Mouse (Mus musculus) lung, postnatal 10 days (tissue): ENCODE measurements around the gene Mcl1.
A peak's percentile ranks its signal among the peaks of the same experiment; 100 is the strongest.
"Not testable (repeated sequence)": the region's sequence is repeated elsewhere in the genome, so short reads cannot be mapped to it uniquely, and the experiment has no call there.

ENCODE experiments used
- DNase-seq: peaks from one replicate; pipeline ENCODE4 v3.0.0; 2021

Mcl1 gene

GRCm38 (mm10) chr3:95687524-95688421 lies 29.2 kb downstream of the Mcl1 start, which contains the start of gene Adamtsl4:
TSS of gene Adamtsl4 (minus strand) at chr3:95687917.
- DNase-seq, result peak; percentile 86

- peak; percentile 60 for DNase-seq
Measured at GRCm38 (mm10) chr3:95689171-95689915, 30.8 kb downstream of the Mcl1 start.

GRCm38 (mm10) chr3:95689940-95690339 lies 31.4 kb downstream of the Mcl1 start:
- no peak for DNase-seq

DNA sequence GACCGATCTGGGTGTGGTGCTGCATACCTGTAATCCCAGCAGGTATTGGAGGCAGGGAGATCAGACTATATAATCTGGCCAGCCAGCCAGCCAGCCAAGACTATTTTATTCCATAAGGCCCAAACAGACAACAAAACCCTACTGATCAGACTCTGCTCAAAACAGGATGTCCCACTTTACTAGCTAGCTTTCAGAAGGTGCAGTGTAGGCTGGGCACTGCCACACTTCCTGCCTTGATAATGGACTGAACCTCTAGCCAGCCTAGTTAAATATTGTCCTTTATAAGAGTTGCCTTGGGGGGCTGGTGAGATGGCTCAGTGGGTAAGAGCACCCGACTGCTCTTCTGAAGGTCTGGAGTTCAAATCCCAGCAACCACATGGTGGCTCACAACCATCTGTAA lies 32.0 kb downstream of the Mcl1 start:
- DNase-seq, result not testable (repeated sequence)

DNA sequence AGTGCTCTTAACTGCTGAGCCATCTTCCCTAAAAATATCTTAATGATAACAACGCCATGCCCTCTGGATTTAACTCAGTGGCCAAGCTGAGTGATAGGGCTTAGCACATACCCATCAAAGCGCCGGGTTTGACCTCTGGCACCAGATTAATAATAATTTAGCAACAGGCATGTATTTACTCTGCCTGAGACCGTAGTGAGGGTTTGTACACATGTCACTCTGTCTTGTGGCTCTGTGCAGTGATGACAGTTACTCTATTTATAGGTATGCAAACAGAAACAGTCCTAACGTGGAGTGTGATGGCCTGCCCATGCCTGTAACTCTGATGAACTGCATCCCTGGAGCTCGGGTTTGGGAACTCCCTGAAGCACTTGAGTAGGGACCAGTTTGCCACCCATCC lies 34.1 kb downstream of the Mcl1 start:
- DNase-seq, result no peak

DNA sequence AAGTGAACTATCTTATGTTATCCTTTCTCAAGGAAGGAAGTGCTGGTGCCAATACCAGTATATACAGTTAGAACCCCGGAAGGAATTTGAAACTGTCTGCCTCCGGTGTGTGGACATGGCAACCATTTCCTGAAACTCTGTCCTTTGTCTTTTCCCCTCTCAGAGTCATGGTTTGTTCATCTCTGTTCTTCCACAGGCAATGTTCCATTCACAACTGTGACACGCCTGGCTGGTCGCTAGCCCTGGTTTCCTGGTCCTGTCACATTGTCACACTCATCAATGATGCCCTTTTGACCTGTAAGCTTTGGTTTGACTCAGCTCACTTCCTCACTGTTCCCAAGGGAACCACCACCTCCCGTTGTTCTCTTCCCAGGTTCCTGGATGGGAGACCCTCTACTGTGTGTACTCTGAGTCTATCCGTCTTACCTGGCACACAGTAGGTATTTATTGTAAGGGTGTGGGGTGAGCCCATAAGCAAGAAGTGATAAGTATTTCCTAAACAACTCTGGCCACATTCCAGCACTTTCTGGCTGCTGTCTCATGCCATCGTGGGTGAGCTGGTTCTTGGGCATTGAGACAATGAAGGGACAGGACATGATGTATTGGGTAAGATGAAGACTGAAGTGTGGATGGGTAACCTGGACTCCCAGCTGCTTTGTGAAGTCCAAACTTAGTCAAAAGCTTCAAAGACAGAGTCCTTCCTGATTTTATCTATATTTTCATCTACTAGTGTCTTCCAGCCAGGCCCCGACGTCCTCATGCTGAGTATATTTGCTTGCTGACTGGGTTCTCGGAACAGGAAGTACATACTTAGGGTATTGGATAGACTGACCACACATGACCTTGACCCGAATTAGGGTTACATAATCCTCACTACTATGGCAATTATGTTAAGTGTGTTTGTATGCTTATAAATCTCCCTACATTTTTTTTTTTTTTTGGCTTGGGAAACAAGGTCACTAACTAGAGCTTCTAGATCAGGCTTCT lies 35.5 kb downstream of the Mcl1 start:
- peak; percentile 66 for DNase-seq

DNA sequence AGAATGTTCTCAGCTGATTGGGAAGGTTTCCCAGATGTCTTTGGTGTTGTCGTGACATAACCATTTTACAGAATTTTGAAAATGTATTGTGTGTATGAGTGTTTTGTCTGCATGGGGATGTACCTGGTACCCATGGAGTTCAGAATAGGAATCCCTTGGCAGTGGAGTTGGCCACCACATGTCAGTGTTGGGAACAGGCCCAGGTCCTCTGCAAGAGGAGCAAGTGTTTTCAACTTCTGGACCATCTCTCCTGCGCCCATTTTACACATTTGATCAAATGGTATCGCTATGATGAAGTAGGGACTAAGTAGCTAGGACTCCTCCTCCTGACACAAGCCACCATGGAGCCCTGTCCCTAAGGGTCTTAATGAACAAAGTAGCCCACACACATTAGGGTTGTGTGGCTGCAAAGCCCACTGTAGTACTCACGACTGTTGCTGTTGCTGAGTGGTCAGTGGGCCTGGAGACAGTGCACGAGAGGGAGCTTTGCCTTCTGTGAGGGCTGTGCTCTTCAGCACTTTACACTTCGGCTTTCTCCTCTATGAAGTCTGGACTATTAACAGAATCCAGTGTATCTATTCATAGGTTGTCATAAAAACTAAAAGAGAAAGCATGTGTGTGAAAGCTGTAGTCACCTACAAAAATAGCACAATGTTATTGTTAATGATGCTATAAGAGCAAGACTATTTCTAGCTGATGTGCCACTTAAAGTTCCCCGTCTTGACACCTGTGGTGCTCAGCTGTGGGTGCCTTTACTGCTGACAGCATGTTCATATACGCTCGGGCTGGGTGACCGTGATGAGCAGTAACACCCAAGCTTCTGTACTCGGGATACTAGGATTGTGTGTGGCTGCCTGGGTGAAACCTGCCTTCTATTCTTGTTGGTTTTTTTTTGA lies 36.5 kb downstream of the Mcl1 start:
- no peak for DNase-seq

DNA sequence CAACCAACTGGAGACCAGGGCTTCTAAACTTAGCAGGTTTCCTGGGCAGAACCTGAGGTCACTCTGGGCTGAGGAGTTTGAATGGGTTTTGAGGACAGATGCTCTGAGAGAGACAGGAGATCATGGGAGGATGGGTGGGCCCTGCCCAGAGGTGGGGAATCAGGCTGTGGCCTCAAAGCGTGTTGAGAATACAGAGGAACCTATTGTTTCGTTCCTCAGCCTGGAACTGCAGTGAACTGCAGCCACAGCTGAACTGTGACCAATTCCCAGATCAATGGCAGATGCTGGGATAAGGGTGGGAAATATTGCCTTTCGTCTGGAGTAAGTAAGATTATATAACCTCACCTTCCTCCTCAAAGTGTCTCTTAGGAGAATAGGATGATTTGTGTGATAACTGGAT lies 37.2 kb downstream of the Mcl1 start:
- DNase-seq, result no peak

DNA sequence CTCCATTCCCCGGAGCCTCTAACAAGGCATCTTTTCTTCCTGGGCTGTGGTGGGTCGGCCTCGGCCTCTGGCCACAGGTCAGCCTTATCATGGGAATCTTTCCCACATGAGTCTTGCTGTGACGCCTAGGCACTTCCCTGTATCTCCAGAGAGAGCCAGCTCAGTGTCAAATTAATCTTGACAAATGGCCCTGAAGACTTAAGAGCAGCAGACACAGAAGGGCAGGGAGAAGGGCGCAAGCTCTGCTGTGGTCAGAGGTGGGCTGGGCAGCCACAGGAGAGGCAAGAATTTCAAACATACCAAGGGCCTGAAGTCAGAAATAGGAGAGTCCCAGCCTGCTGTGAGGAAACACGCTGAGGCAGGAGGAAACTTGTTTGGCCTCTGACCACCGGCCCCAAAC lies 37.8 kb downstream of the Mcl1 start:
- no peak for DNase-seq

GRCm38 (mm10) chr3:95698286-95698685 lies 39.7 kb downstream of the Mcl1 start:
- DNase-seq, result no peak

DNA sequence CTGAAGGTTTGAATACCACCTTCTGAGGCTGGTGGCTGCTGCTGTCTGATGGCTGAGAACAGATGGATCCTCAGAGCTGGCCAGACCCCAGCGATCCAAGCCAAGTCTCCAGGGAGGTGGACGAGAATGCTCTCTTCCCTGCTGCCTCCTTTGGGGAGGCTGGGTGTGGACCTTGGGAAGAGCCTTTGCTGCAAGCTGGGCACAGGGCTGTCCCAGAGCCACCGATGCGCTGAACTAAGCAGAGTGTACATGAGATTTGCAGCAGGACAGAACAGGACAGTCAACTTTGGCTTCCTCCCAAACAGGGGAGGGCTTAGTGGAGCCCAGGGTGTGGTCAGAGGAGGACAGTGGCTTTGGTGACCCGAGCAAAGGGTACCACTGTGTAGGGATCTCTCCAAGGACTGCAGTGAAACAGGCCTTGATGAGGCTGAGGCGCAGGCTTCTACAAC lies 41.7 kb downstream of the Mcl1 start:
- DNase-seq, result peak; percentile 60

GRCm38 (mm10) chr3:95701085-95701484 lies 42.5 kb downstream of the Mcl1 start:
- no peak for DNase-seq

DNA sequence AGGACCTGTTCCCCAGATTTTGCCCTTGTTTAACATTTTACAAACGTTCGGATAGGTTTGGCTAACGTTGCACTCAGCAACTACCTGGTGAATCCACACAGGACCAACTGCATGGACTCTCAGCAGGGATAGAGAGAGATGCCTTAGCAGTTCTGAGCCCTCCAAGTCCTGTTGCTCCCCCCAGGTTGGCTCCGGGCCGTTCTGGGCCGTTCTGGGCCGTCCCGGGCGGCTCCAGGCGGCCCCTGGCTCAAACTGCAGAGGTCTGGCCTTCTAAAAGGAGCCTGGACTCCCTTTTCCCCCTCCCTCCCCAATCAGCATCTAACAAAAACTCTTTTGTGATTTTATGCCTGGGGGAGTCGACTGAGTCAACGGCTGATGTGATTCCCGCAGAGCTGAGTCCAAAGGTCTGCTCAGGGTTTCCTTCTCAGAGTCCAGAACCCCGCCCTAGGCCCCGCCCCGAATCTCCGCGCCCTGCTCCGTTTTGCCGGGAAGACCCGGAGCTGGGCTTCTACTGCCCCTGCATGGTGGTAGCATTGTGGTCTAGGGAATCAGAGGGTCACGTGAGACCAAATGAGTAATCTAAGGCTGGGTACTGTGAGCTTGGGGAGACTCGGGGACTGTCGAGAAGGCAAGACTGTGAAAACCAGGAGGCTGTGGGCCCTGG lies 43.4 kb downstream of the Mcl1 start:
- peak; percentile 94 for DNase-seq

DNA sequence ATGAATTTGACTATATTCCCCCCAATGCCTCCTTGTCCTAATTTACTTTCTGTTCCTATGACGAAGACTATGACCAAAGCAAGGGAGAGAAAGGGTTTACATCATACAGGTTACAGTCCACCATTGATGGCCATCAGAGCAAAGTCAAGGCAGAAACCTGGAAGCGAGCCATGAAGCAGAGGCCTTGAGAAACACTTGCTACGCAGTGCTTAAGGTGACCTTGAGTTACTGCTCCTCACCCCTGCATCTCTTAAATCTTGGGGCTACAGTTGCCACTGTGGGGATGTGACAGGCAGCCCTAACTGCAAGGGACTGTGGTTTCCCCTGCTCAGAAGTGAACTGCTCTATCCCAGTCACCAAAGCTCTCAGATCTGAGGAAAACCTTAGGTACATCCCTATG lies 44.7 kb downstream of the Mcl1 start:
- no peak for DNase-seq

DNA sequence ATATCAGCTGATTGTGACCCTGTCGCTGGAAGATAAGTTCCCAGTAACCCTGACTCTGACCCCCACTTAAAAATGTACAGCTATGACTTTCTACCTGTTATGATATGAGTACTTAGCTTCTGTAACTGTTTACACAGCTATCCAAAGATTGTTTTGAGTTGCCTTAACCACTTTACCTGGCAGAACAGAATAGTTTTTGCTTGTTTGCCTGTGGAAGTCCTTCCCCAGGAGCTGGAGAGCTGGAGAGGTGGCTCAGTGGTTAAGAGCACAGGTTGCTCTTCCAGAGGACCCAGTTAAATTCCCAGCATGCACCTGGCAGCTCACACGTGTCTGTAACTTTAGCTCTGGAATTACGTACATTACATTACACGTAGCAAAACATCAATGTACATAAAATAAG lies 46.0 kb downstream of the Mcl1 start:
- no peak for DNase-seq

- no peak for DNase-seq
Measured at GRCm38 (mm10) chr3:95706273-95706672, 47.7 kb downstream of the Mcl1 start.

GRCm38 (mm10) chr3:95707497-95707896 lies 48.9 kb downstream of the Mcl1 start:
- no peak for DNase-seq

DNA sequence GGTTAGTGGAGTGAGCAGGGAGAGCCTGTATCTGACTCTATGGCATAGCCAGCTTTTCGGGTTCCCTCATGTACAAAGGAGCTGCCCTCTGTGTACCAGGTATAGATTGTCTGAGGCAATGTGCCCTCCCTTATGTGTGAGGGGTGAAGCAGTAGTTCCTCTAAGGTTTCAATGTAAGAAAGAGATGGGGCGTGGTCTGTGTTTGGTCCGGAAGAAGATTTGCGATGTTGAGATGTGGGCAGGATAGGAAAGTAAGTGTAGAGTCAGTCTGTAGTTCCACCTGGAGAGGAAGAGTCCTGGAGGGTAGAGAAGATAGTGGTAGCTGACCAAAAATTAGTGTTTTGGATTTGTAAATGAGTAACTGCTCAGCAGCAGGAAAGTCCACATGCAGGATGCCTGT lies 50.5 kb downstream of the Mcl1 start:
- DNase-seq, result no peak

DNA sequence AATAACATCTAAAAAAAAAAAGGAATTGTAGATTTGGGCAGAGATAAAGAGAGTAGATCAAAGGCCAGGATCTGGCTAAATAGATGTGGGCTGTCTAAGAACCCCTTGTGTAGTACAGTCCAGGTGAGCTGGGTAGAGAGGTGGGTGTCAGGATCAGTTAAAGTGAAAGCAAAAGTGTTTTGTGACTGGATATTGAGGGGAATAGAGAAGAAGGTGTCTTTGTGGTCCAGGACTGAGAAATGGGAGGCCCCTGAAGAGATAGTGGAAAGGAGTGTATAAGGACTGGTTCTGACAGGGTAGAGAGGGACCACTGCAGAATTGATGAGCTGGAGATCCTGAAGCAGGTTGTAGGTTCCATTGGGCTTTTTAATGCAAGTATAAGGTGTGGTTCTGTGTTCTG lies 51.4 kb downstream of the Mcl1 start:
- no peak for DNase-seq
